Mouse (Mus musculus): ENCODE data around the gene Lgals7.
"Not testable (repeated sequence)": the region's sequence is repeated elsewhere in the genome, so short reads cannot be mapped to it uniquely, and the experiment has no call there.

Lgals7 gene

DNA sequence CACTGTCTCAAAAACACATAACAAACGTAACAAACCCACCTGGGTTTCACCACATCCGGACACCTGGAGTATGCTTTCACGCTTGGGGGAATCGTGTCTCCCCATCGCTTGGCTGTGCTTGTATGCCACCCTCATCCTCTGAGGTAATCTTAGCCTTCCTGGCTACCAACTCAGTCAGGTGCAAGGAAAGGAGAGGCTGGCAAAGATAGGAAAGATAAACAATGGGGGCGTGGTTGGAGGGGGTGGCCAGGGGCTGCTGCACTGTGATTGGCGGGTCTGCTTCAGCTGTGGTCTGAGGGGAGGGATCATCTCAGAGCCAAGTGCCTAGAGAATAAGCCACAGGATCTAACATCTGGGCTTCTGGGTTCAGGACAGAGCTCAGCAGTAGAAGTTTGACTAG is 16.0 kb downstream of the Lgals7 start:
- no peak for DNase-seq

DNA sequence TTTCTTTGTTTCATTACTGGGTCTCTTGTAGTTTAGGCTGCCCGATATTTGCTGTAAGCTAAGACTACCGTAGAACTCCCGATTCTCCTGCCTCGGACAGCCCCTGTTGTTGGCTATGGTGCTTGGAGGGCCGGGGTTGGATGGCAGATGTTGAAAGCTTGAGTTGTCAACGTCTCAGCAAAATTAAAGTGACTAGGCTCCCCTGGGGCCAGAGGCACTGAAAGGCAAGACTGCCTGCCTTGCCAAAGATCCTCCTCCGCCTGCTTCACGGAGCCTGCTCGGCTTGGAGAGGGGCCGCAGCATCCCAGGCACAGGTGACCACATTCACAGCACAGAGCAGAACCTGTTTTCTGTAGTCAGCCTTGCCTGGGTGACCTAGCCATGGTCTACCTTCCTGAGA is 16.9 kb downstream of the Lgals7 start:
- no peak for DNase-seq

DNA sequence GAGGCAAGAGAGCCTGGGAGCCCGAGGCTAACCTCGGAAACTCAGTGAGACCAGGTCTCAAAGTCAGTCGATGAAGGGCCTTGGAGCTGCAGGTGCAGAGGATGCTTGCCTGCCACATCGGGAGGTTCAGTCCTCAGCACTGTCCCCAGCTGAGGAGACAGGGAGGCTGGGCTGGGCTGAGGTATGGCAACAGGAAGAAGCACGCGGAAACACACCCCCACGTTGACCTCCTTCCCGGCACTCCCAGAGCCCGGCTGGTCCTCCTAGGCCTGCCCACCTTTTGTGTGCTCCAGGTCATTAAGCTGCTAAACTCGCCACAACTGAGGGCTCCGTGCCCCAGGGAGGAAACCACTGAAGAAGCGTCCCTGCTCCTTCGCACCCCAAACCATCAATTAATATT is 17.5 kb downstream of the Lgals7 start, which contains the start of gene Capn12:
Capn12 (plus strand) TSS at position 224 of the 400 bp plus-strand sequence.
- DNase-seq = no peak

DNA sequence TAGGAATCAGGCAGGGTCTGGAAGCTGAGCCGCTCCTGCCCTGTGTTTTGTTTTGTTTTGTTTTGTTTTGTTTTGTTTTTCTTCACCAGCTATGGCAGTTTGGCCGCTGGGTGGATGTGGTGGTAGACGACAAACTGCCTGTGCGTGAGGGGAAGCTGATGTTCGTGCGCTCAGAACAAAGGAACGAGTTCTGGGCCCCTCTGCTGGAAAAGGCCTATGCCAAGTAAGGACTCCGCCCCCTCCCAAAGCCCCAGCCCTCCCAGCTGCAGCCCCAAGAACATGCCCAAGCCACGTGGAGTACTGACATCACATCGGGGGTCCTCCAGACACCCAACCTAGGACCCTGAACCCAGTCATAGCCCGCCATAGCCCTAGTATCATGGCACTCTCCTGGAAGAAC is 19.4 kb downstream of the Lgals7 start:
- DNase-seq = no peak

DNA sequence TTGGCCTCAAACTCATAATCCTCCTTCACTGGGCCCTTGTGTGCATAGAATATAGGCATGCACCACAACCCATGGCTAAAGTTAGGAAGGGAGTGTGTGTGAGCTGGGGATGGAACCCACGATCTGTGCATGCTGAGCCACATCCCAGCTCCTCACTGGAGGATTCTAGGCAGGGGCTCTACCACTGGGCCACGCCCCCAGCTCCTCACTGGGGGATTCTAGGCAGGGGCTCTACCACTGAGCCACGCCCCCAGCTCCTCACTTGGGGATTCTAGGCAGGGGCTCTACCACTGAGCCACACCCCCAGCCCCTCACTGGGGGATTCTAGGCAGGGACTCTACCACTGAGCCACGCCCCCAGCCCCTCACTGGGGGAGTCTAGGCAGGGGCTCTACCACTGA is 20.1 kb downstream of the Lgals7 start:
- DNase-seq = not testable (repeated sequence)

DNA sequence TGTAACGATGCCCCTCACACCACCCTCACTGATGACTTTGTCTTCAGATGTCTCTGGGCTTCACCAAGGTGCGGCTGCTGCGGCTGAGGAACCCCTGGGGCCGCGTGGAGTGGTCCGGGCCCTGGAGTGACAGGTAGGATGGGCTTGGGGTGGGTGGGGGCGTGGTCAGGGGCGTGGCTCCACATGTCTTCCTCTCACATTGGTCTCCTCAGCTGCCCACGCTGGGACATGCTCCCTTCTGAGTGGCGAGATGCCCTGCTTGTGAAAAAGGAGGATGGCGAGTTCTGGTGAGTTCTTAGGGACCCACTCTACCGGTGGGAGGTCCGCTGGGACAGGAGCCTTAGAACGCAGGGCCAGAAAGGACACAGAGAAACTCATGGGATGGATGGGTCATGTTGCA is 22.8 kb downstream of the Lgals7 start:
- DNase-seq = no peak

DNA sequence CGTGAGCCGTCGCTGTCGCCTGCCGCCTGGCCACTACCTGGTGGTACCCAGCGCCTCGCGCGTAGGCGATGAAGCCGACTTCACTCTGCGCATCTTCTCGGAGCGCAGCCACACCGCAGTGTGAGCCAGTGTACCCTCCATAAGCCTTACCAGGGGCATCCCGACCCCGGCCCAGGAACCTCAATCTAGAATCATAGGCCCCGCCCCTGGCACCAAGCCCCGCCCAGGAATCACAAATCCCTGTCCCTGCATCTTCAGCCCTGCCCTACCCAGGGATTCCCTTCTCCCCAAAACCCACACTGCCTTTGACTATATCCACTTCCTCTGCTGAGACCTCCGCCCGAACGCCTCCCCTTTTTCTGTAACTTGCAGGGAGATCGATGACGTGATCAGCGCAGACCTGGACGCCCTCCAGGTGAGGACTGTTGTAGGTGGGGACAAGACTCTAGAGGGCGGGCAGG is 25.1 kb downstream of the Lgals7 start:
- peak; percentile 46 for DNase-seq

DNA sequence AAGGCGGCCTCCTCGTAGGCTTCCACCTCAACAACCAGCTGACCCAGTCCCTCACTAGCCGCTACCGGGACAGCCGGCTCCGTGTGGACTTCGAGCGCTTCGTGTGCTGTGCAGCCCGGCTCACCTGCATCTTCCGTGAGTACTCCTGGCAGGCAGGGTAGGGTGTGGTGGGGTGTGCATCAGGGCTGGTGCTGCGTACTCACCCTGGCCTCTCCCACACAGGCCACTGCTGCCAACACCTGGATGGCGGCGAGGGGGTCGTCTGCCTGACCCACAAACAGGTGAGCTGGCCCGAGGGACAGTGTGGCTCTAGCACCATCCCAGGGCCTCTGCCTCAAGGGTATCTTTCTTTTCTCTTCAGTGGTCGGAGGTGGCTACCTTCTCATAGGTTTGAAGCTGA is 28.9 kb downstream of the Lgals7 start:
- DNase-seq = no peak

DNA sequence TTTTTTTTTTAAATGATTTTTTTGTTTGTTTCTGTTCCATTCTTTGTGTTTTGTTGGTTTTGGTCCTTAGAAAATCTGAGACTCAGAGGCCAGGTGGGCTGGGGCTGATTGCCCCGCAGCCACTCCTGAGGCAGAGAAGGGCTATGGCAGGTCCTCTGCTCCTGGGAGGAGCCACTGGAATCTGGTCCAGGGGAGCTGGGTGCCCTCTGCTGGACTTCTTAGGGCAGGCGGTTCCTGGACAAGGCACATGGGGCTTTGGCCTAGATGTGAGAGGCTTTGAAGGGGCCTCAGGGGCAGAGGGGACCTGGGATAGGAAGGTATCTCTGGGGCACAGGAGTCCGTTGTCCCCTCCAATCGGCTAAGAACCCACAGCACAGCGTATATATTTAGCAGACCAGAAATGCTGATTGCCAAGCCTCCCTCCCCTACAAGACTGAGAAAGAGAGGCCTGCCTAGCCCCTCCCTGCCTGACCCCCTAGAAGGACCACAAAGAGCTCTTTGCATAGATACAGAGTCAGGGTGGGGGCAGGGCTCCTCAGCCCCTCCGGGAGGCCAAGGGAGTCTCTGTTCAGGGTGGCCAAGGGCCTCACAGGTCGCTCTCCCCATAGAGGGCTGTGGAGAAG is 30.1 kb downstream of the Lgals7 start:
- DNase-seq = peak; percentile 48

DNA sequence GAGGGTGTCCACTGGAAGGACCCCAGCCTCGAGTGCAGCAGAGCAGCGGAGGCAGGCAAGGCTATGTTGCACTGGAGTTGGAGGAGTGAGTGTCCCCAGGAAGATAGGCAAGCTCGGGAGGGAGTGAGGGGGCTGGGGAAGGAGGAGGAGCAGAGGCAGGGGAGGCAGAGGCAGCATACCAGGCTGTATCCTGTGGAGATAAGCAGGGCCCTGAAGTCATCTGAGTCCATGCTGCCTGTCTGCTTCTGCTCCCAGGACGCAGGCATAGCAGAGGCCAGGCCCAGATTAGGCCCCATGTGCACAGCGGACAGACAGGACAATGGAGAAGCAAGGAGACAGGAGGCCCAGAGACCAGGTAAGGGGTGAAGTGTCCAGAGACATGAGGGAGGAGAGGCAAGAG is 31.3 kb downstream of the Lgals7 start:
- no peak for DNase-seq

DNA sequence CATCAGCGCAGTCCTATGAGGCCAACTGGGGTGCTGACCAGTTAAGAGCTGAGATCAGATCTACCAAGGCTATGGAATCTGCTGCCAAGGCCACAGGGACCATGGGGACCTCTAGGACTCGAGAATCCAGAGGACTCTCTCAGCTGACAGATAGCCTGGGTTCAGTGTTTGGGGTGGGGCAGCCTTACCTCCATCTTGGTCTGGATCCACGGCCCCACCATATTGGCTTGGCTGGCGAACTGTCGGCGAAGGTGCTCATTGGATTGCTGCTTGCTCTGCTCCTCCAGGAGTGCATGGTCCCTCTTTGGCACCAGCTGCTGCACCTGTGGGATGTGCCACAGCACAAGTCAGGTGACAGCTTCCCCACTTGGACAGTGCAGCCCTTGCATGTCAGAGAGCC is 34.0 kb downstream of the Lgals7 start:
- DNase-seq = no peak

DNA sequence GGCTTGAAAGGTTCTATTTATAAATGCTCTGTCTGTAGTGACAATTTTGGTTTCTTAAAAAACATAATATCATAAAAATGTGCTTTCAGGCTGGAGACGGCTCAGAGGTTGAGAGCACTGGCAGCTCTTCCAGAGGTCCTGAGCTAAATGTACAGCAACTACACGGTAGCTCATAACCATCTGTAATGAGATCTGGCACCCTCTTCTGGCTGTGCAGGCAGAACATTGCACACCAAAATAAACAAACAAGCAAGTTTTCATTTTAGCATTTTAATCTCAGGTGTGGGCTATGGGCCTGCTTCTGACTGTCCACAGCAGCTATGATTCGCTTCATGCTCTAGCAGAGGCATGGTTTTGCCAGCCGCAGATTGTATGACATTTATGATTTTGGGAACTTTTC is 36.3 kb downstream of the Lgals7 start:
- DNase-seq = no peak

DNA sequence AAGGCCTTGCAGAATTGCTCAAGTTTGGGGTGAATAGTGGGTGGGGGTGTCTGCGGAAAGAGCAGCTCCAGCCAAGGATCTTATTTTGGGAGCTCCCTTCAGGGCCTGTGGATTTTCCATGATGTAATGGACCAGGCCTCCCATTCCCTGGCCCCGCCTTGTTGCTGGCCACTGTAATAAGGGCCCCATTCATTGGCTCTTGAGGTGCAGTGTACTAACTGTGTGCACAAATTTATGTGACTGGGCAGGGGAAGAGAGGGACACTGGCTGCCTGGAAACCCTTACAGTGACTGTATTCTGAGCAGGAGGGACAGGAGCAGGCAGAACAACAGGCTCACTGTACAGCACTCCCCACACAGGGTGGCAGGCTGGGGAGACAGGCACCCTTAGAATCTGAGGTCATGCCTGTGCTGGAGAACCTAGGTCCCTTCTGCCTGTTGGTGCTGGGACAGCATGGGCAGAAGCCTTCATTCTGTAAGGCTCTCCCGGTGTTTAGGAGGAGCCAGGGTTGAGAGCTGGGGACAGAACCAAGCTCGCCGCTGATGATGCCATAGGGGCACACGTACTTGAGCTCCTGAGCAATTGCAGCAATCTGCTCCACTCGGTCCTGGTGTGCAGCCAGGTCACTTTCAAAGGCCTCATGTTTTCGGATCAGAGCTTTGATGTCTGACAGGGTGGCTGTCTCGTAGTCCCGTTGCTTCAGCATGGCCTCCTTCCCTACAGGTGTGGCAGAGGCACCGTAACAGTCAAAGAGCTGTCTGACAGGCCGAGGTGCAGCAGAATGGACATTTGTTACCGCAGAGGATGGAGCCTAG is 37.9 kb downstream of the Lgals7 start:
- DNase-seq = no peak

DNA sequence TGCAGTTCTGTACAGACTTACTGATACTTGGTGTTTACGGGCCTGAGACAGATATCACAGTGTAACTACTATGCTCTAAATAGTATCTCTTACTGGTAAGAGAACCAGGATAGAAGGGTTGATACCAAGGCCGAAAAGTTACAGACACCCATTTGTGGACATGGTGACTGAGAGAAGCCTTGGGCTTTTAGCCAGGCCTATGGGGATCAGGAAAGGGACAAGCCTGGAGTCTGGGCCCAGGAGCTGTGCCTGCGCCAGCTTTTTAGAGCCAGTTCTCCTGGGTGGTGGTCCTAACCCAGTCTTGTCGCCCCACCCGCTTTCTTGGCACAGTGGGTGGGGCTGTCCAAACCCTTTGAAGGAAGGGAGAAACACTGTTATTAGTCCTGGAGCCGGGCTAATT is 38.5 kb downstream of the Lgals7 start:
- no peak for DNase-seq

DNA sequence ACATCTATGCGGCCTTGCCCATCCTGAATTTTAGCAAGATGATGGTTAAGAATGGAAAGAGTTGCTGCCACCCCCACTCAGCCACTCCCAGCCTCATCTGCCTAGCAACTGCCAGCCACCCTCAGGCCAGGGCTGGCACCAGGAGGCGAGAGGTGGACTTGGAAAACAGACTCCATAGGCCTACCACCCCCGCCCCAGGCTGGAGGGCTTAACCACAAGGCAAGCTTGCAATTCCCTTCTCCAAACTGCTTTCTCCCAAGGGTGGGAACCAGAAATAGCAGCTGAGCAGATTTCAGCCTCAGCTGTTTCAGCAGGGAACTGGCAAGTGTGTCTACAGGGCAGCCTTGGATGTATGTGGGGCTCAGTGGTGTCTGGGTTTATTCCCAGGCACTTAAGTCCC is 39.2 kb downstream of the Lgals7 start:
- DNase-seq = peak; percentile 60

DNA sequence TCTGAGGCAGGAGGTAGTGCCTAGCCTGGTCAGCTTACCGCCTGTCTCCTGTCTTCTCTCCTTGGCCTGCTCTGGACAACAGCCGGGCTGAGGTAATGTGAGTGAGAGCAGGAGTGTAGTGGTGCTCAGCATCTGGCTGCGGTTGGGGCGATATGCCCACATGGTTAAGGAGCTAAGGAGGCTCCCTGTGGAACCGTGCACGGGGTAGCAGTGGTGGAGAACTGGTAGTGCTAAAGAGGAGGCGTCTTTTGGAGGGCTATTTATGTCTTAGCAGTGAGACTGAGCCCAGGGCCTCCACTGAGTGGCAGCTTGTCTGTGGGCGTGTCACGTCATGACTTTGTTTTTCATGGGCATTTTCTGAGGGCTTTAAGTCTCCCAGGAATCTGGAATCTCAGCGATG is 40.1 kb downstream of the Lgals7 start:
- peak; percentile 67 for DNase-seq

DNA sequence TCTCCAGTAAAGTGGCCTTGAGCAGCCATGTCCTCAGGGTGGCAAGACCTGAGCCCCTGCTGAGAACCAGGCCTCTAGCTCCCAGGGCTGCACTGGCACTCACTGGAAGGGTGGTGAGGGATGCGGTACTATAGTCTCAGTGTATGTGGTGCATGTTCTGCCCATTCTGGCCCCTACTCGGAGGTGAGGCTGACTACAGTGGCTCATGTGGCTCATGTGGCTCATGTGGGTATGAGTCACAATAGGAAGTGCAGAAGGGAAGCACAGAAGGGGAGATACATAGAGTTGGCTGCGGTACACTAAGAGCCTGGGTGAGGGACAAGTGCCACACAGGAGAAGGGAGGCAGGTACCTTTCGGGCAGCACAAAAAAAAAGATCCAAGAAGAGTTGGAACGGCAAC is 43.5 kb downstream of the Lgals7 start:
- no peak for DNase-seq

DNA sequence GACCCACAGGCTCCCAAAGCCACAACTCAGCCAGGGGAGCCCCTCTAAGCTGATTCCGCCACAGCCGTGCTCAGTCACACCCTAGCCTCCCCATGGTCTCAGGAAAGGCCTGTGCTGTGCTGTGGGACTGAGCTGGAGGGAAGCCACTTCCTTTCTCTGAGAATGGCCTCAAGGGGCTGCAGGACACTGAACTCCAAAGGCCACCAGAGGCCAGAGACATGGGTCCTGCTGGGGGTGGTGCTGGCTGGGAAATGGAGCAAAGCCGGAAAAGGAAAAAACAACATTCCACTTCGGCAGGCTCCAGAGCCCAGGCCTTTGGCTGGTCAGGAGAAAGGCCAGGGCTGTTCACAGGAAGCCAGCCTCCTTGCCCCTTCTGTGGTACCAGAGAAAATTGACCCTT is 48.0 kb downstream of the Lgals7 start:
- no peak for DNase-seq

DNA sequence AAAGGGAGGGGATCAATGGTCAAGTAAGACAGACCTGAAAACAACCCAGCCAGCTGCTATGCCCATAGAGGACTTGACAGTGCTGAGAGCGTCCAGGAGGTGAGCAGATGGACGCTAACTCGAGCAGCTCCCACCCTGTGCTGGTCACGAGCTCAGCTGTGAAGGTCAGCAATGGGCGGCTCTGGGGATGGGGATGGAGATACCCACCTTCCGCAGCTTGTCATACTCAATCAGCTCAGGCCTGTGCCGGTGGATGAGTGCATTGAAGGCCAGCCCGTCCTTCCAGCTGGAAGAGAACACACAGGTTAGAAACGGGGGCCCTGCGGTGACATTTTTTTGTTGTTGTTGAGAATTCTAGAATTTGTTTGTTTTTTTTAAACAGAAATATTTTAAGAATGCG is 49.5 kb downstream of the Lgals7 start:
- no peak for DNase-seq
